Mouse (Mus musculus) myocyte (in vitro differentiated cells): ENCODE data around the gene Cdkl4.

ENCODE experiments used
- E2F4 ChIP-seq: IDR thresholded peaks from one replicate; pipeline ENCODE4 v1.6.1; 2011; ENCODE audit warnings: mild to moderate bottlenecking, control low read depth, moderate library complexity; ENCODE audit not compliant: insufficient read depth
- MAX ChIP-seq: IDR thresholded peaks from one replicate; pipeline ENCODE4 v1.6.1; 2011; ENCODE audit warnings: low read depth, mild to moderate bottlenecking, control low read depth
- POLR2A ChIP-seq: IDR thresholded peaks from one replicate; pipeline ENCODE4 v1.6.1; 2011; ENCODE audit warnings: low read depth, mild to moderate bottlenecking, control low read depth, moderate library complexity; ENCODE audit not compliant: insufficient read length
- POLR2AphosphoS2 ChIP-seq: IDR thresholded peaks from one replicate; pipeline ENCODE4 v1.6.1; 2011; ENCODE audit warnings: low read depth, control low read depth; ENCODE audit not compliant: insufficient read length
- USF1 ChIP-seq: IDR thresholded peaks from one replicate; pipeline ENCODE4 v1.6.1; 2011; ENCODE audit warnings: low read depth, mild to moderate bottlenecking, control low read depth, moderate library complexity

DNA sequence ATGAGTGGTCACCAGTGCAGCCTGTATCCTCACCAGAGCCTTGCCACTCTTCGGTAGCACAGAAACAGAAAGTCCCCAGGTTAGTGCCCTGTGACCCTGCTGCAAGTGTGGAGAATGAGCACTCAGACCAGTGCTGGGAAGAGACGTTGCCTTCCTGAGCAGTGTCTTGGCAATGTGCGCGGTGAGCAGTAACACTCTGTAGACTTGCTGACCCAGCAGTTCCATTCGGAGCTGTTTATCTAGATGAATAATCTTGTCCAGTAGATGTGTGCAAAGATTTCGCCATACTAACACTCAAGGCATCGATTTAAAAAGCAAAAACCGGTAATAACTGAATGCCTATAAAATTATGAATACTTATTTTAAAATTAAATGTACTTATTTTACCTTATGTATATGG, 57.1 kb downstream of the Cdkl4 start:
- TF ChIP-seq POLR2AphosphoS2: no peak
- TF ChIP-seq POLR2A: no peak
- TF ChIP-seq USF1: no peak
- no peak for TF ChIP-seq E2F4
- TF ChIP-seq MAX: no peak
